Mouse (Mus musculus) v-Abl transformed pro-B cells (cell line): ENCODE results near the gene Miga2.

ENCODE experiments used
- in situ Hi-C, 2 experiments: fragments of 400-800 bp; cut with MboI; formaldehyde crosslinking; loops; one replicate each; pipeline ENCODE4 v1.15.1; 2025; ENCODE audit not compliant: unreplicated experiment in 2 of 2

The Miga2 gene

DNA sequence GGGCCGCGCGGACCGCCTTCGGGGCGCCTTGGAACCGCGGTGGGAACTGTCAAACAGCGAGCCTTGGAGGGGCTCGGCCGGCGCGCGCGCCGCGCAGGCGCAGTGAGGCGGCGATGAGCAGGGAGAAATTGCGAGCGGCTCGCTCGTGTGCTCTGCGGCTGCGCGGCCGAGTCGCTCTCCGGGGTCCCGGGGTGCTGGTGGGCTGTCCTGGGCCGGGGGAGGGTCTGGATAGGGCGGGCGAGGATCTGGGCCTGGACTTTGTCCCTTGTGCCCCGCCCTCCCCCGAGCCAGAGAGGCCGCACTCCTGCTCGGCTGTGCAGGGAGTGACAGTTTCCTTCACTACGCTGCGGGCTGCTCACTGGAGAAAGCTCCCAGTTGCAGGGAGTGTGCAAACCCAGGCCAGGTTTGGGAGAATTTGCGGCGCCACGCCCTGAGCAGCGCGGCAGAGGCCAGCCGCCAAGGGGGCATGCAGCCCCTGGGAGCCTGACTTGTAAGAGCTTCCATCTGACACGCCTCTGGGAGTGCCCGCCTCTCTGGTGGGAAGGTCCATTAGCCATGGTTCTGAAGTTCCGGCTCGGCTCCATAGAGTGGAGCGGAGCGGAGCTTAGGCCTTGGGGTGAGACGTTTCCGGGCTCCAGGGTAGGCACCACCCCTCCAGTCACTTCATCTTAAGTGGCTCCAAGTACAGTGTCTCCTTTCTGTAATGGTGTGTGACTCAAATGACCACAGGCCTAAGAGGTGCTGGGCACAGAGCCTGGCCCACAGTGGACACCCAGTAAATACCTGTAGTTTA lies 28.7 kb downstream of the Miga2 start:
- in situ Hi-C loops: no loop called here

- in situ Hi-C loops: no loop called here
Observed at GRCm38 (mm10) chr2:30393370-30393656, 29.3 kb downstream of the Miga2 start.

DNA sequence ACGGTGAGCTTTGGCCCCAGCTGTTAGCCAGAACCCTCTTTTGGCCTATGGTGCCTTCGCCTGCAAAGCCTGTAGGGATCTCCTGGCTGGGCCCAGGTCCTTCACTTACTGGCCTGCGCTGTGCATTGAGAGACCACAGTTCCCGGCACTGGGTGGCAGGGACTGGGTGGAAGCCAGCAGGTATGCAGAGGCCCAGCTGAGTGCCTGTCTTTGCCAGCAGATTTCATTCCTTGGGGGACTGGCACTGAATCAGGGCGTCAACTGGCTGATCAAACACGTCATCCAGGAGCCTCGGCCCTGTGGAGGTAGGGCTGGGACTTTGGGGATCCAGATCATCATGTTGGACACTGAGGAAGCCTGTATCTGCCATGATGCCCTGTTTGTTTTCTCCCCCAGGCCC lies 31.7 kb downstream of the Miga2 start:
- in situ Hi-C loops: no loop called here

DNA sequence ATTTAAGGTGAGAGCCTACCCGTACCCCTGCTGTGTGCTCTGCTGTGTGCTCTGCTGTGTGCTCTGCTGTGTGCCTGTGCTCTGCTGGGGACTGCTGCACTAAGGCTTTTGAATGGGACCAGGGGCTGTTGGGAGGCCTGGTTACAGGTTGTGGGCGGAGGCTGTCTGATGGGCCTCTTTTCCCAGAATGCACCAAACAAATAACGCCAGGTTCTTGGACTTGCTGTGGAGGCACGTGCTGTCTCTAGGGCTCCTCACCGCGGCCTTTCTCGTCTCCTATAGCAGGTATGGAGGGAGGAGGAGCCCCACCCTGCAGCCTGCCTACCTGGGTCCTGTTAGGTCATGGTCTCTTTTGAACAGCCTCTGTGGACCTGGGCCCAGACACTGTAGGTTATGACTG lies 32.2 kb downstream of the Miga2 start:
- in situ Hi-C loops: no loop called here

- in situ Hi-C loops: no loop called here
Observed at GRCm38 (mm10) chr2:30397986-30398512, 34.0 kb downstream of the Miga2 start.

- in situ Hi-C loops: no loop called here
Observed at GRCm38 (mm10) chr2:30399191-30400171, 35.4 kb downstream of the Miga2 start.

- in situ Hi-C loops: no loop called here
Observed at GRCm38 (mm10) chr2:30401581-30401980, 37.5 kb downstream of the Miga2 start.

- in situ Hi-C loops: no loop called here
Observed at GRCm38 (mm10) chr2:30402351-30402826, 38.4 kb downstream of the Miga2 start.

DNA sequence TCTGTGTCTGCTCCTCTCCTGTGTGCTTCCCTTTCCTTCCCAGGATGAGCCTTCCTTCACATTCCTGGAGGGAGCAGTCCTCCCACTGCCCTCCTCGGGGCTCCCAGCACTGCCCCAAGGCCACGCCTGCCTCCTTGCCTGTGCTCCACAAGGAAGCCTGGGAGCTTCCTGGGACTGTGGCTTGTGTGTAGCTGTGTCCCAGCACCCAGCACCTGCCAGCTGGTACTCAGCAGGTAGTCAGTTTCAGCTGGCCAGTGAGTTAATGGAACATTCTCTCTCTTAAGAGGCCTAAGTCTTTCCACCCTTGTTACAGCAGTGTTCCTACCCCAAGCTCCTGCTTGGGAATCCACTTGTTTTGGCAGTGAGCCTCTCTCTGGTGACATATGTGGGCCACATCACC lies 38.8 kb downstream of the Miga2 start:
- in situ Hi-C loops: no loop called here

- in situ Hi-C loops: no loop called here
Observed at GRCm38 (mm10) chr2:30403870-30404269, 39.8 kb downstream of the Miga2 start.

GRCm38 (mm10) chr2:30407221-30407620 lies 43.2 kb downstream of the Miga2 start:
- in situ Hi-C loops: no loop called here

GRCm38 (mm10) chr2:30407778-30408177 lies 43.7 kb downstream of the Miga2 start:
- in situ Hi-C loops: no loop called here

- in situ Hi-C loops: no loop called here
Observed at GRCm38 (mm10) chr2:30408452-30409100, 44.5 kb downstream of the Miga2 start.

DNA sequence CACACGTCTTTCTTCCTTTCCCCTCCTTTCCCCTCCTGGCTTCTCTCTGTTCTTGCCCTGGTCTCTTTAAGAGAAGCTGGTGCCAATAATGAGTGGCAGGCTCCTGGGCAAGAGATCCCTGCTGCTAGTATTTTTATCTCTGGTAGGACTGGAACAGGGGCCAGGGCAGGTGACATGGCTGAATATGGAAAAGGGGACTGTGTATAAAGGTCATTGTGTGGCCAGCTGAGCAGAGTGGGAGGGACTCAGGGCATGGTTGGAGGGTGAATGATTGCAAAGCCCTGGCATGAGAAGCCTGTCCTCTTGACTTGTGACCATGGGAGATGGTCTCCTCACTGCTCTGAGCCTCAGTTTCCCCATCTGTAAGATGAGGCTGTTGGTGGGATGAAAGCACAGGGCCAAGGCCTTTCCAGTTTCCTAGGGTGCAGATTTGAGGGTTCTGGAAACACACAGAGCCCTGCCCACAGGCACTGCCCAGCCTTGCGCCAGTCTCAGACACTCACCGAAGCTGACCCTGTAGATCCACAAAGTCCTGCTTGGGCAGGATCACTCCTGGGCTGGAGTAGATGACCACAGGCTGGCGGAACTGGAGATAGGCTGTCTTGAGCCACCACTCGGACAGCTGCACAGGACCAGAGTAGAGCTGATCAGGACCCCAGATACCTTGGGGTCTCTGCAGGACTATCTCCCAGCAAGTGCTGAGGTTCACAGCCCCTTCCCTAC lies 45.6 kb downstream of the Miga2 start:
- in situ Hi-C loops: no loop called here

- in situ Hi-C loops: no loop called here
Observed at GRCm38 (mm10) chr2:30413038-30413973, 49.3 kb downstream of the Miga2 start.

- in situ Hi-C loops: no loop called here
Observed at GRCm38 (mm10) chr2:30414101-30414500, 50.1 kb downstream of the Miga2 start.

DNA sequence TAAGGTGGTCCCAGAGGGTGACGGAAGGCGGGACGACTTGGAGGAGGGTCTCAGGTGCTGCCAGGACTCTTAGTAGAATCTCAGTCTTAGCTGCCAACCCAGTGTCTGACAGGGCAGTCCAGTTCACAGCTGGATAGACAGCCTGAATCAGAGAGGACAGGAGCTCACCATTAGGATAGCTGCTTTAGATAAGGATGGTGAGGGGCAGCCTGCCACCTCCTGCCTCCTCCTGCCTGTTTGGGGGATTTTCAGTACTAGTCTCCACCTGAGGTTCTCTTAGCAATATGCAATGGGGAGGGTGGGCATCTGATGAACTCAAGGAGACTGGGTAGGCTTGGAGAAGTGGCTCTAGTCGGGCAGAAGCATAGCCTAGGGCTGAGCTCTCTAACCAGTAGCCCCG lies 50.6 kb downstream of the Miga2 start:
- in situ Hi-C loops: no loop called here

GRCm38 (mm10) chr2:30415157-30415935 lies 51.3 kb downstream of the Miga2 start, which contains the start of gene Crat:
Crat (minus strand) TSS chr2:30415813.
- in situ Hi-C loops: no loop called here
